Mouse (Mus musculus) lung, adult 2 months (tissue): ENCODE data around the gene Zbtb8b. TPM values are rescaled to one million over a fixed set of nuclear protein-coding genes. Genes with fewer than 3 reads are reported as not detected.
A peak's percentile ranks its signal among the peaks of the same experiment; 100 is the strongest.

ENCODE experiments used
- DNase-seq: peaks from one replicate; pipeline ENCODE4 v3.0.0; 2022
- H3K4me1 ChIP-seq: fragments of 200-500 bp; 2 replicates; pipeline ENCODE4 v1.6.1; 2011; ENCODE audit warnings: low read length; ENCODE audit not compliant: control insufficient read depth, insufficient read depth
- H3K4me3 ChIP-seq: fragments of 200-500 bp; replicated peaks from 2 replicates; pipeline ENCODE3; 2011; ENCODE audit warnings: low read depth, mild to moderate bottlenecking, control low read depth, low read length; ENCODE audit errors: extremely low read depth
- CTCF ChIP-seq: fragments of 200-500 bp; IDR thresholded peaks from 2 replicates; pipeline ENCODE4 v1.5.1; 2011; ENCODE audit warnings: mild to moderate bottlenecking, low read length, control low read depth; ENCODE audit not compliant: insufficient read depth
- POLR2A ChIP-seq: fragments of 200-500 bp; IDR thresholded peaks from 2 replicates; pipeline ENCODE4 v1.6.1; 2011; ENCODE audit warnings: low read depth, mild to moderate bottlenecking, control low read depth, low read length, borderline replicate concordance; ENCODE audit errors: extremely low read depth
- WGBS: fragments of 180-500 bp; shearing (Covaris S2); methylation state at CpG from one replicate; pipeline ENCODE4 v1.1.7; 2018; 5-methylcytosine and 5-hydroxymethylcytosine counted together
- polyA plus RNA-seq: library from polyadenylated mRNA; depleted of rRNA; stranded (reverse); fragments of >200 nt; gene quantifications from 2 replicates; pipeline ENCODE4 v1.2.3, GENCODE M21; 2012; rRNA removed

Gene Zbtb8b
- 0.12 and 0.14 TPM in 2 replicates for polyA plus RNA-seq

- peak; percentile 63 for DNase-seq
- H3K4me3 ChIP-seq = peak within 1 kb of the TSS; percentile 38
- WGBS = 6% methylated on average over 33 of the region's 33 CpGs
- no peak for TF ChIP-seq POLR2A
- no peak for TF ChIP-seq CTCF
- peaks cover 2% of the 10 kb centered on the region; the same call in 1 of the 2 replicates for H3K4me1 ChIP-seq
Measured at GRCm38 (mm10) chr4:129440340-129441063, at the start of gene Zbtb8b. Gene Zbtb8b (minus strand): TSS chr4:129440853.

DNA sequence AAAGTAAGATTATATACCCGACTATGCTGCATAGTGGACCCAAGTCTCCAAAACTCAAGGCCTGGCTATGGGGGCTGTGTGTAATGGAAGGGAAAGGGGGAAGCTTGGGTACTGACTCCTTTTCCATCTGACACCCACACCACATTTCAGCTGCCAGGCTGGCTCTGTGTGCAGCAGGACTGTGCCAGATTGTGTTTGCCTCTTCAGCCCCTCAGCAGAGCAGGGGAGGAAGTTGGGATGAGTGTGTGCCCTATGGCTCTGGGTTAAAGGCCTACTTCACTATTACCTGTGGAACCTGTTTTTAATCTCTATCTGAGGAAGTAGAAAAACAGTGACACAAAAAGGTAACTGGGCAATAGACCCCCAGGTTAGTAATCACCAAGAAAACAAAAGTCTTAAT is 40.4 kb upstream of the Zbtb8b start:
- WGBS = 69% methylated on average over 1 of the region's 1 CpGs
- DNase-seq = no peak
- H3K4me3 ChIP-seq = no peak overlapping the region
- H3K4me1 ChIP-seq = no peaks in the 10 kb centered on the region; the same call in 1 of the 2 replicates
- TF ChIP-seq CTCF = no peak
- TF ChIP-seq POLR2A = no peak

DNA sequence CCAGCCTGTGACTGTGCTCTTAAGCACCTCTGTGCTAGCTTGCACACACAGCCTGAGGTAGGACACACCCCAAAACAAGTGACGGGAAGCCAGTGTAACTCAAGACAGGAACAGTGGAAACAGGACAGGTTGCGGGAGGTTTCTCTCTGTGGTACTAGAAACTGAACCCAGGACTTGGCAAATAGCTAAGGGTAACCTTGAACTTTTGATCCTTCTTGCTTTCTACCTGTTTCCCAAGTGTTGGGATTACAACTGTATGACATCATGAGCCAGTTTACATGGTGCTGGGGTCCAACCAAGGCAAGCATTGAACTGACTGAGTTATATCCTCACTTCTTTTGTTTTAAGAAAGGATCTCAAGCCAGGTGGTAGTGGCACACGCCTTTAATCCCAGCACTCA is 39.2 kb upstream of the Zbtb8b start:
- no peak overlapping the region for H3K4me3 ChIP-seq
- DNase-seq = no peak
- 85% methylated on average over 3 of the region's 3 CpGs for WGBS
- no peaks in the 10 kb centered on the region; the same call in 1 of the 2 replicates for H3K4me1 ChIP-seq
- no peak for TF ChIP-seq POLR2A
- TF ChIP-seq CTCF = no peak

GRCm38 (mm10) chr4:129476047-129476446 is 35.4 kb upstream of the Zbtb8b start:
- no peaks in the 10 kb centered on the region for H3K4me1 ChIP-seq
- WGBS = 90% methylated on average over 11 of the region's 11 CpGs
- H3K4me3 ChIP-seq = no peak overlapping the region
- DNase-seq = no peak
- TF ChIP-seq POLR2A (no peak), CTCF (no peak)

DNA sequence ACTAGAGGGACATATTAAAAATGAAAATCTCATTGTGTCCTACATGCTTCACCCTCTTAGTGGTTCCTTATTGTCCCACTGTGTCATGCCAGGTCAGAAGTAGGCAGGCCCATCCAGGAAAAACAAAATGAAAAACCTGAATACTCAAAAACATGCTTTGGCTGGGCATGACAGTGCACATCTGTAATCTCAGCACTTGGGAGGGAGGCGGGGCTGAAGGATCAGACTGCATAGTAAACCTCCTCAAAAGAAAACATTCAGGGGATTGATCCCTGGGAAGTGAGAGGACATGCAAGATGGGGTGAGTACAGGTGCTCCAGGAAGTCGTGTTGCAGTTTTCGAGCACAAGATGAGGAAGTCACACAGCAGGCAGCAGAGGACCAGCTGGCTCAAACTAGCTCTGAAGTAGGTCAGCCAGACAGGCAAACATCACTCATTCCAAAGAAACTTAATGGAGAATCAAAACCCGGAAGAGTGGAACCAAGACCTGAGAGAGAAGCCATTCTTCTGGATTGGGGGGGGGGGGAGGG is 23.7 kb upstream of the Zbtb8b start:
- TF ChIP-seq CTCF (no peak), POLR2A (no peak)
- Histone ChIP-seq H3K4me1 (peaks cover 9% of the 10 kb centered on the region), H3K4me3 (no peak overlapping the region)
- 73% methylated on average over 4 of the region's 4 CpGs for WGBS
- DNase-seq = no peak

DNA sequence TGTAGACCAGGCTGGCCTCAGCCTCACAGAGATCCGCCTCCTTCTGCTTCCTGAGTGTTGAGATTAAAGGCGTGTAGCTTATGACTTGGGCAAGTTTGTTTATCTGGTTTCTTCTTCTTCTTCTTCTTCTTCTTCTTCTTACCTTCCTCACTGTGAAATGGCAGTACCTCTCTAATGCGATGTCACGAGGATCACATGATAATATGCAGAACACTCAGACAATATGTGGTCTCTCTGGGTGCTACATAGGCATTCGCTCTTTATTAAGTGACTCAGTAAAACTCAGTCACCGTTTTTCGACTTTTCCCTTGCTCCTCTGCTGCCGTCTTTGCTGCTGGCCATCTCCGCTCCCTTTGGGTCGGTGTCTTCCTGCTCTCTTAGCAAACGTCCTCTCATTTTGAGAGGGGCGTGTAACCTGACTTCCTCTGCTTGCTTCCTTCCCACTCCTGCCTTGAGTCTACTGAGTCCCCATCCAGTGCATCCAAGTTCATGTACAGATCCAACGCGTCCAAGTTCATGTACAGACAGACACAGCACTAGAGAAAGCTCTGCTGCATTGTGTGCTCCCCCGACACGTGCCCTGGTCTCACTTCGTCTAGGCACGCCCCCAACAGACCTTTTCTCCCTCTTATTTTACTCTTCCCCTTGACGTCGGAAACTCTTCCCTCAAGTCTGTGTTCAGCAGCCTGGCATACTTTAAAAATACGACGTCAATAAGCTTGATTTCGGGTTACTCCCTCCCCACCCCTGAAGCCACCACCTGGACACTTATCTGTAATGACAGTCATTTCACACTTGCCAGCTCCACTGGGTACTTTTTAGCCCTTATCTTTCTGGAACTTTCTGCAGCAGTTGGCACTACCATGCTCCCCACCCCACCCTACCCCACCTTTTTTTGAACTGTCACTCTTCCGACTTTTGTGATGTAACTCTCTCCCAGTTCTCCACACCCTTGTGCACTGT is 22.7 kb upstream of the Zbtb8b start:
- H3K4me1 ChIP-seq = peaks cover 9% of the 10 kb centered on the region
- DNase-seq = no peak
- TF ChIP-seq POLR2A (no peak), CTCF (no peak)
- WGBS = 74% methylated on average over 24 of the region's 24 CpGs
- no peak overlapping the region for H3K4me3 ChIP-seq

DNA sequence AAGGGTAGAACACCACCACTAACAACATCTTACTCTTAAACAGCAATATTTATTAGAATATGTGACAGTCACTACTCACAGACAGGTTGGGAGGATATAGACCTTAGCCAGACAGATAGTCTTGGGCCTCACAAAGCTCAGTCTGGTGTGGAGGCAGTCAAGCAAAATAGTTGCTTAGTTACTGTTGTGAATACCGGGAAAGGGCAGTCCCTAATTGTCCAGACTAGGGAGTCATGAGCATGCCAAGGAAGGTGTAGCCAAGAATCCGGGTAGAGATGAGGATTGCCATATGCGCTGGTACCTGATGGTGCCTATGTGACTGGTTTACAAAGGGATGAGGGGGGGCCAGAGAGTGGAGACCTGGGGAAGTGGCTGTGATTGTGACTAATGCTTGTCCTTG is 21.5 kb upstream of the Zbtb8b start:
- TF ChIP-seq POLR2A (no peak), CTCF (no peak)
- DNase-seq = no peak
- 26% methylated on average over 3 of the region's 3 CpGs for WGBS
- Histone ChIP-seq H3K4me3 (peak overlapping the region; percentile 79), H3K4me1 (peaks cover 9% of the 10 kb centered on the region)

DNA sequence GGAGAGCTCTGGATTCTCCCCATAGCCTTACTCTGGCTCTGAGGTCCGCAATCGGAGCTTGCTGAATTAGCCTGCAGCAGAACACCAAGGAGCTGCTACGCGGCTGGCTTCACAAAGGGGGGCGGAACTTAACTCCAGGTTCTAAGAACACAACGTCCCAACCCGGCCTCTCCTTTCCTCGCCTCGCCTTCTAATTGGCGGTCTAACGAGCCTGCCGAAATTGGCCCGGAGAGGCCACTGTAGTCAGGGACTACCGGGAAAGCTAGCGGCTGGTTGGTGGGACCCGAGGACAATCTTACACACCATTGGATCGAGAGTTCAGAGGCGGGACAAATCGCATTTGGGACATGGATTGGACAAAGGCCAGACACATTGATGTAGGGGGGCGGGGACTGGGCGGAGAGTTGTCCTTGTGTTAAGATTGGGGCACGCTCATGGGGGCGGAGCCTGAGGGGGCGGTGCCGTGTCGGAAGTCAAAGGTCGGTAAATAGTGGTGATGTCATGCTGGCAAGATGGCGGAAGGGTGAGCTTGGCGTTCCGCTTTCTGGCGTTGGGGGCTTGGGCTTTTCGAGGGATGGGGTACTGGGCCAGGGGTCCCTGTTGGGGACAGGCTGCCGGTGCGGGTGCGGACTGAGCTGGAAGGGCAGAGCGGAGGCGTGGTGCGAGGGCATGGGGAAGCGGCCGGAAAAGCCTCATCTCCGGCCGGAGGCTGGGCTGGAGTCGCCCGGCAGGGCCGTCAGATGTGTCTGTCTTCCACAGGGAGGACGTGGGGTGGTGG is 20.7 kb upstream of the Zbtb8b start, which contains the start of gene Bsdc1:
Gene Bsdc1, plus strand, starts transcription at position 399 of the 778 bp plus-strand sequence.
- peak; percentile 100 for DNase-seq
- H3K4me3 ChIP-seq = peak within 1 kb of the TSS; percentile 79
- peak; percentile 97; the same call in 1 of the 2 replicates for TF ChIP-seq POLR2A
- no peak for TF ChIP-seq CTCF
- H3K4me1 ChIP-seq = peaks cover 9% of the 10 kb centered on the region
- under 1% methylated on average over 46 of the region's 46 CpGs for WGBS
